Mouse (Mus musculus): Measurements from ENCODE around the gene Spib.

Gene Spib

DNA sequence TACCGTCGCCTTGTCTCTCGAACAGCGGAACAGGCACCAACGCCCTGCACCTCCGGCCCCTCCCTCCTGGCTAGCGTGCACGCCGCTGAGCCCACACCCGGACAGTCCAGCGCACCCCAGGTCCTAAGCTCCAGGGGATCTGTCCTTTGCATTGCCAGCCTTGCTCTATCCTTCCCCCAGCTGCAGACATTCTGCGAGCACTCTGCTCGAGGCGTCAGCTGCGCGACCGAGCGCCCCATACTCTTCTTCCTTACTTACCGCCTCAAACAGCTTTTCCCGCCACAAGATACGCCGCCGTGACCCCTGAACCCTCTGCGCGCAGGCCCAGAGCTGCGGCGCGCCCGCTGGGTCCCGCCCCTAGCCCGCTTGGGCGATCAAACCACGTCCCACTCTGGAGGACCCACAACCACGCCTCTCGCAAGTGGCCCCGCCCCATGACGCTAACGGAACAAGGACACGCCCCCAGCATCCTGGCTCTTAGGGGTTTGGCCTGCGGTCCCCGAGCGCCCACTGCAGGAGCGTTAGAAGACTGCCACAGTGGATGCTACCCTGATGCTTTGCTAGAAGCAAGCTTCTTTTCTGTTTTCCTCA lies 16.7 kb upstream of the Spib start, which contains the start of gene Pold1:
Gene Pold1 (minus strand): TSS at position 353 of the 591 bp plus-strand sequence.
- DNase-seq (ENCODE audit: low read depth, low spot score) = peak; percentile 98

DNA sequence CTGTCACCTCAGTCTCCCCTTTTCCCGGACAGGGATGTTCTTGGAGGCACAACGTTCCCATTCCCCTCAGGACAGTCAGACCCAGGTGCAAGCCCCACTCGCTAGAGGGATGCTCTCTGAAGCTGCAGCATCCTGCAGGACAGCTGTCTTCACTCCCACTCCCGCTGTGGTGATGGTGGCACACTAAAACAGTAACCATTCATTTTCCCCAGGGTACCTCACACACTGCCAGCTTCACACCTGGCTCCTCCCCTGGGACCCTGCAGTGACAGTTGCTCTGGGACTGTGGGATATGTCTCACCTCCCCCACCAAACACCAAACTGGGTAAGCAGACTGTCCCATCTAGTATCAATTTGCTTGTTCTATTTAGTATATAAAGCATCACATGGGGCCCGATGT lies 15.9 kb upstream of the Spib start:
- DNase-seq (ENCODE audit: low read depth, low spot score) = no peak

DNA sequence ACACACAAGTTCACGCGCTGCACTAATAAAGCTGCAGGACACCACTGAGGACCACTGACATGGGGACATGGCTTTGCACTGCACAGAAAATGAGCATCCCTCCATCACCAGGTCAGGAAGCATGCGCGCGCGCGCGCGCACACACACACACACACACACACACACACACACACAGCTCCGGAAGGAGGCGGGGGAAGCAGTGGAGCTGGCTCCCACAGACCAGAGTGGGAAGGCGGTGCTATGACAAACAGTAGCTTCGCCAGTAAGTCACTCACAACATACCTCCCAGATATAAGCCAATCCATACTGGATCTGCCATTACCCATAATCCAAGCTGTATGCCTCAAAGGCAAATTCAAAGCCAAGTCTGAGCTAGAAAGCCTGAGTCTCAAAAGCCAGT lies 15.2 kb upstream of the Spib start:
- DNase-seq (ENCODE audit: low read depth, low spot score) = no peak

DNA sequence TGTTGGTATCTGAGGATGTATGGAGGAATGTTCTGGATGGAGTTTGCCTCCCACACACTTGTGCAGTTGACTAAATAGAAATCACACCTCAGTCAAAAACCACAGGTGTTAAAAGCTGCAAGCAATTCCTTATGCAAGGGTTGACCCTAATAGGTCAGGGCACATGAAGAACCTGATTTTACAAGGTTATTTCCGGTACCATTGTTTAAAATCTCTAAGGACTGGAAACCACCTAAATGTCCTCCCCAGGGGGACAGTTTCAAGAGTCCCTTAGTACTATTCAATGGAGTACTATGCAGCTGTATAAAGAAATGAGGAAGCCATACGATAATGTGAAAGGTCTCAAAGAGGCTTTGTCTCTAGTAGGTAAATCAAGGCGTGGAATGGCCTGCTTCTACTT lies 14.4 kb upstream of the Spib start:
- no peak for DNase-seq (ENCODE audit: low read depth, low spot score)

DNA sequence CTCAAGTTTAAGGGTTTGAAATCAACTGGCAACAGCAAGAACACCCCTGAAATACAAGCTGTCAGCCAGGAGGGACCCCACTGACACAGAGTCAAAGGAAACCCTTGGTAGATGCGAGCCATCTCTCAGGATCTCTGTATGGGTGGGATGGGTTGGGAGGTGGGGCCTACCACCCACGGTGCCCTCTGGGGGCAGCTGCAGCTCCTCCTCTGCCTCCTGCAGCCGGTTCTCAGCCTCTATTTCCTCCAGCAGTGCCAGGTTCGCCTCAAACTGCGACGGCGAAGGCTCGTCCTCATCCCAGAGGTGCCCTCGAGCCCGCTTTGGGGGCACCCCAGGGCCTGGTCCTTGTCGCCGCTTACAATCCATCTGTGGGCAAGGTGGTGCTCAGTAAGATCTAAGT lies 11.2 kb upstream of the Spib start:
- no peak for DNase-seq (ENCODE audit: low read depth, low spot score)

DNA sequence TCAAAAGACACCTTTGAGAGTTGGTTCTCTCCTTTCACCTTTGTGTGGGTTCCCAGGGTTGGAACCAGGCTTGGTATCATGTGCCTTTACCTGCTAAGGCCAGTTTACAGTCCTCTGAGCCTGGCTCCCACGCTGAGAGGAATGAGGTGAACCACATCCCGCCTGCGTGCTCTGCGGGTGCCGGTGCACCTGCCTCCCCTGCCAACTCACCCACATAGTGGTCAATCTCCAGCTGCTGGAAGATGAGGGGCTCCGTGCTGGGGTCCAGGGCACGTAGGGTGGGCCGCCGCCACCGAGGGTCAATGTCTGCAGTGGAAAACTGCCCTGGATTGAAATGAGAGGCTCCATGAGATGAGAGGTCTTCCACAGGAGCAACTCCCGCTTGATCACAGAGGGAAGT lies 10.7 kb upstream of the Spib start:
- no peak for DNase-seq (ENCODE audit: low read depth, low spot score)

DNA sequence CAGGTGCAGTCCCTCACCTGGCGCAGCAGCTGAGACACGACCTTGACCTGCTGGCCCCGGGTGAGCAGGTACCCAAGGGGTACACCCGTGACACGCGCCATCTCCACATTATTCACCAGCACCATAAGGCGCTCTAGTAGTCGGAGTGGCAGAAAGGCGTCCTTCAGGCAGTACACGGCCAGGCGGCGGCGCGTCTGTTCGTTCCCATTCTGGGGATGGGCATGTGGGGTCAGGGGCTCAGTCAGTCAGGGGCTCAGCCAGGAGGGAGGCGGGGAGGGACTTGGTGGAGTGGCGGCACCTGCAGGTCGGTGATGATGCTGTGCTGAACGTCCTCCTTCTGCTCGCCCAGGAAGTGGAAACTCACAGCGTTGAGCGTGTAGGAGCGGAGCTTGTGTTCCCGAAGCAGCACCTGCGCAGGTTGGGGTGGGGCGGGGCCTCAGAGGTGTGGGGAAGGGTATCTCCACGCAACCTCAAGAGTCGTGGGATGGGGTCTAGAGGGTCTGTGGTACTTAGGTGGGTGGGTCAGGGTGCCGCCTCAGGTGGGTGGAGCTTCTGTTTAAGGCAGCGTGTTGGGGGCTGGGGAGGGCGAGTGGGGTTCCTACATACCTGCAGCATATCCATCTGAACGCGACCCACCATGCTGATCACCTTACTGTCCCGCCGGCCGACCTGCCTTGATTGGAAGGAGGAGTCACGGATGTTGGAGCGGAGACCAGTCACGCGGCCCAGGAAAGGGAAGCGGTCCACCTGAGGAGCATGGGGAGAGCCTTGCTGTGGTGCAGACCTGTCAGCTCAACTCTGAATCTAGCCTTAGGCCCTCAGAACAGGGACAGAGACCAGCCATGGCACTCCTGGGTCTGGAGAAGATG lies 7.1 kb upstream of the Spib start:
- DNase-seq (ENCODE audit: low read depth, low spot score) = no peak

DNA sequence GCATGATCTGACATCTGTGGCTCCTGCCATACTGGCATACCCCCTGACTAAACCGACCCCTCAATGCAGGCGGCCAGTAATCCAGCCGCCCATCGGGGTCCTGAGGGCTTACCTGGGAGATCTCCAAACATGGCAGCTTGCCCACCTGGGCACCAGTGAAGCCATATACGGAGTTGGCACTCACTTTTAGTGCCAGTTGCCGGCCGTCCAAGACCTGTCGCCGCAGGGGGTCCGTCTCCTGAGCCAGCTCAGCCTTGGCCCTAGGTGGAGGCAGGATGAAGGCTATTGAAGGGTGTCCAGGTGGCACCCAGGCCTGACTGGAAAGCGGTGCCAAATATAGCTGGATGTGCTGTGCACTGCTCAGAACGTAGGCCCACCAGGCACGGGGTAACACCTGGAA lies 5.6 kb upstream of the Spib start:
- DNase-seq (ENCODE audit: low read depth, low spot score) = no peak

DNA sequence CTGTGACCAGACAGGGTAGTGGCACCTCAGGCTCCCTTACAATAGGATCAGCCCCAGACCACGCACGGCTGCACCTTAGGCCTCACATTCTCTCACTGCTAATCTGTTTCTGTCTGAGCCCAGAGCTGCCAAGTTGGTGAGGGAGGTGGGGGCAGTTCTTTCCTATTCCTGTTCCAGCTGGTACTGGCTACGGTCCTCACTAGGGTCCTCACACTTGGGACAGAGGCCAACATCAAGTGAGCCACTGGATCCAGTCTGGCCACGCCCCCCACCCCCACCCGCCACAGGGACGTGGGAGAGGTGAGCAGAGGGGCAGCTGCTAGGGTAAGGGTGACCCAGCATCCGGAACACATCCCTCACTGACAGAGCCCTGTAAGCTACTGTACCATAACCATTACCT lies 5.1 kb upstream of the Spib start:
- DNase-seq (ENCODE audit: low read depth, low spot score) = no peak

DNA sequence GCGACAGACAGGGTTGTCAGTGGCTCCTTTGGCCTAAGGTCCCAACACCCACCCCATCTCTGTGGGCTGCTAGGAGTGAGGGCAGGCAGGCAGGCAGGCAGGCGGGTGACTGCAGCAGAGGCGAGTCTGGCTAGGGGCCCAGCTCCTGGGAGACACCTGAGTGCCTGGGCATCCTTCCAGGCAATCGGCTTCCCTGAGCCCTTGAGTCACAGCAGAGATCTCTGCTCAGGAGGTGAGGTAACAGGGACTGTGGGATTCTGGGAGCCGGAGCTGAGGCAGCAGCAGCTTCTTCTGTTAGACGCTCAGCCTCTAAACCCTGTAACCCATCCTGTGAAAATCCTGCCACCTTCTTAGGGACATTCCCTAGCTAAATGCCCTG lies 4.7 kb upstream of the Spib start:
- no peak for DNase-seq (ENCODE audit: low read depth, low spot score)

DNA sequence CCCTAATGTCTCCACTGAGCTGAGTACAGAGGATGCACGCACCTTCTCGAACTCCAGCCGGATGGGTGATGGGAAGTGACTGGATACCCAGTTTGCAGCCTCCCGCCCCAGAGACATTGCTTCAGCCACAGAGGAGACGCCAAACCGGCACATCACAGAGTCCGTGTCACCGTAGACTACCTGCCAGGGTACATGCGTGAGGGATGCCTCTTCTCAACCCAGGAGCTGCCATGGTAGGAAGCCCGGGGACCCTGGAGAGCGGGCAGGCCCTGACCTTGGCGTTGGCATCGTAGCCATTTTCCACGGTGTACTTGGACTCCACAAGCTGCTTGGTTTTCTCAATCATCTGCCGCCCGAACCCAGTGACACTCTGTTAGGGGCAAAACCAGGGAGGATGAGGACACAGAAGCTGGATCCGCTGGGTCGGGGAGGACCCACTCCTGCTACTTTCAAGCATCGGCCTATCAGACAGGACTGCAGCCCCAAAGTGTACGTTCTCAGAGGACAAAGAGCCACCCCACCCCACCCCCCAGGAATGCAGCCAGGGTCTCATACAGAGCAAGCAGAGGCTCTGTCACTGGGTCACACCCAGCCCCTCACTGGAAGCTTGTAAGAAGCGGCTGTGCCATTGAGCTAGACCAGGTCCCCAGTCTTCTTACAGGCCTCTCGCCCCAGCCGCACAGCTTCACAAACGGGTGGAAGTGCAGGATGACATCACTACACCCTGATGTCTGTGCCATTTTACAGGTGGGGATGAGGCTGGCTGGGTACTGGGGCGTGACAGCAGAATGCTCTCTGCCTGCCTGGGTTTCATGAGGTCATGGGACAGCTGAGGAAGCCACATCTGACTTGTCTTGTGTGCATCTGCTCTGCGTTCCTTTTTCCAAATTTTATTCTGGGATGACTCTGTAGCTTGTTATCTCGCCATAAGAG lies 4.1 kb upstream of the Spib start:
- DNase-seq (ENCODE audit: low read depth, low spot score) = no peak

DNA sequence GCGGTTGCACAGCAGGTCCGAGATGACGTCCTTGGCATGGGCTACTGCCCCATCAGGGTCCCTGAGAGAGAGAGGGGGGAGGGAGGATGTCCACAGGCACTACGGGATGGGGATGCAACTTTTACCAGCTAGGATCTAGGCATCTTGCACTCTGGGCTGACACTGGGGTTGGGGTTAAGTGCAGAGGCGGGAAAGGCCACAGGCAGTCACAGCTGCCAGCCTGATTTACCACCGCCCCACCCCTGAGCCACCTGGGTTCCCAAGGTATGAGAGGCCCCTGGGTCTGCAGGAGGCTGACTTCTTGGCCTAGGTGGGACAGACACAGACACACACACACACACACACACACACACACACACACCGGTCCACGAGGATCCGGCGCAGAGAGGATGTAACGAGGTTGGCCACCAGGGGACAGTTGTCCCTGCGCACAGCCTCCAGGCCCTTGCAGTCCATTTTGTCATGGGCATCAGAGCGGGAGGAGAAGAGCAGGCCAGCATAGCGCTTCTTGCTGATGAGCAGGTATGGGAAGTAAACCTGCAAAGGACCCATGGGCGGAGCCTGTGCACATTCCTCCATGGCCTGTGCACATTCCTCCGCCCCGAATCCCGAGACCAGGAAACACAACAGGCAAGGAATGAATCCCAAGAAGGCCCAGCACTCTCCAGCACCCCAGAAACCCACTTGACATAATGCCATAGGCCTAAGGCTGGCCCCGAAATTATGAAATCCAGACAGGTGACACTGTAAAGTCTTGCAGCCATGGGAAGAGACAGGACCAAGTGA lies 3.0 kb upstream of the Spib start:
- DNase-seq (ENCODE audit: low read depth, low spot score) = no peak

DNA sequence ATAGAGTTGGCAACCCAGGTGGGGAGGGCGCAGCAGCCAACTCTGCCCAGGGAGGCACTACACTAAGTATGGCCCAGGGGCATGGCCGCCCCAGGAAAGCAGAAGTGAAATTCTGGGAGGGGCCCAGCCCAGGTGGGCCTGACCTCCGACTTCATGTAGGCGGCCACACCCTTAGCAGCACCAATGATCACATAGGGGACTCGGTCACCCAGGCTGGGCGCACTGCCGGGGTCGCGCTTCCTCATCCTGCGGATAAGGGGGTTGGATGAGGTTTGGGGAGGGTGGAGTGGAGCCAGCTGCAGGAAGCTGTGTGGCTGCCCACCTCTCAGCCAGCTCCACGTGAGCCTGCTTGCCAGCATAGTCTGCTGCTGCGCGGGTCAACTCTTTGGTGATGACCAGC lies 2.4 kb upstream of the Spib start:
- DNase-seq (ENCODE audit: low read depth, low spot score) = no peak

DNA sequence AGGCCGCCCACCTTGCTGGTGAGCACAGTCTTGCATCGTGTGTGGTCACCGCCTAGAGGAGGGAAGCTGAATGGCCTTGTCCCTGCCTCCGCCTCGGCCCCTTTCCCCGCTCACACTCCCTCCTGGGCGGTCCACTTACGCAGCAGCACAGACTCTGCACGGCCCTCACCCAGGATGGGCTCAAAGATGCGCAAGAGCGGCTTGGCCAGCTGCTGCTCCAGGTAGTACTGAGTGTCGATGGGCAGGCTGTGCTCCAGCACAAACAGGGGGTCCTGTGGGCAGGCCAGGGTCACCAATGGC lies 1.8 kb upstream of the Spib start:
- no peak for DNase-seq (ENCODE audit: low read depth, low spot score)

DNA sequence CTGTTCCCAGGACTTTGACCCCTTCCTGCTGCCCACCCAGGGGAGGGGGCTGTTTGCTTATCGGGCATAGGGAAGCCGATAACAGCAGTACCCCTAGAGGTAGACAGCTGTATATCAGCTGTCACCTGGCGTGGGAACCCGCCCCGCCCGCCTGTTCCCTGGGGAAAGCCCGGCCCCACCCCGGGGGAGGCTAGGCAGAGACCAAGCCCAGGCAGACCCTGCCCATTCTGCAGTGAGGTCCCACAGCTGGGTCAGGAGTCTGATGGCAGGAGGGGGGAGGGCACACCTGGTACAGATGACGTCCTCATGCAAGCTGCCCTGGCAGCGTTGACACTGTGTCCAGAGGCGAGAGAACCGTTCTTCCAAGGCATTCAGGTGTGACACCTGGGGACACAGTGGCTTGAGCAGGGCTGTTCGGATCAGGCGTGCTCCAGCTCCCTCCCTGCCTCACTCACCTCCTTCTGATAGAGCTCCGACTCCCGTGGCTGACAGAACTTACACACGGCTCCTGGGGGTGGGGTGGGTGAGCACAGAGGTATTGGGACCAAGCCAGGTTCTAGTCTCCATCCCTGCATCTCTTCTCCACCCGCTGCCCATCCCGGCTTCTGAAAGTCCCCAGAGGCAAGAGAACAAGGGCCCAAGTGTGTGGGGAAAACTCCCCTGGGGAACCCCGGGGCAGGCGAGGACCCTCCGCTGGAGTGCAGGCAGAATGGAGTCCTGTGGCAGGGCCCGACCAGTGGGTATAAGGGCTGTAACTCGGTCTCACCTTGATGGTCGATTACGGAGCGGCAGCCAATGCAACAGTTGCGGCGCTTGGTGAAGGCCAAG lies 1.3 kb upstream of the Spib start:
- no peak for DNase-seq (ENCODE audit: low read depth, low spot score)

DNA sequence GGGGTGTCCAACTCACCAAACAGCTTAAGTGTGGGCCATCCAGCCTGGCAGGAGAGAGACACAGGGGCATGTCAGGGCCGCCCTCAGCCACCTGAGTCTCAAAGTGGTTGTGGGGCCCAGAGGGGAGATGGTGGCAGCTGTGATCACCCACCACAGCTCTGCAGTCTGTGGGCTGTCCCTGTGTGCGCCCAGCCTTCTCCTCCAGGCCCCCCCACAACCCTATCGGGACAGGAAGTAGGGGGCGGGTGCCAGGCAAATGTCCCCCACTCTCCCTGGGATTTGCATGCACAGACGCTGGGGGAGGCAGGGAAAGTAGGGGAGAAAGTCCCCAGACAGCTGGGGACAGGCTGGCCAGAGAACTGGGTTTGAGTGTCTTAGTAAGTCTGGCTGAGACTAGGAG lies 664 bp downstream of the Spib start:
- no peak for DNase-seq (ENCODE audit: low read depth, low spot score)

DNA sequence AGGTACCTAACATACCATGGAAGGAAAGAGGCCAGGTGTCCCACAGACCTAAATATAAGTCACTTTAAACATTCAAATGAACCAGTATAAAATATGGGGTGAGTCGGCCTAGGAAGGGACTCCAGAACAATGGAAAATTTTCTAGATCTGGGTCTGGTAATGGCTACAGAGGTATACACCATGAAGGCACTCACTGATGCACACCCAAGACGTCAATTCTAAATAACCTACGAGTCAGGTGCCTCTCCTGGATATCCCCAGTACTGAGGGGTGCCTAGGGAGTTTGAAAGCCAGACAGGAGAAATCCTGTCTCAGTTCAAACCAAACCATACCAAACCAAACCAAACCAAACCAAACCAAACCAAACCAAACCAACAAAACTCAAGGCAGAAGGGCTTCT lies 1.4 kb downstream of the Spib start:
- no peak for DNase-seq (ENCODE audit: low read depth, low spot score)

DNA sequence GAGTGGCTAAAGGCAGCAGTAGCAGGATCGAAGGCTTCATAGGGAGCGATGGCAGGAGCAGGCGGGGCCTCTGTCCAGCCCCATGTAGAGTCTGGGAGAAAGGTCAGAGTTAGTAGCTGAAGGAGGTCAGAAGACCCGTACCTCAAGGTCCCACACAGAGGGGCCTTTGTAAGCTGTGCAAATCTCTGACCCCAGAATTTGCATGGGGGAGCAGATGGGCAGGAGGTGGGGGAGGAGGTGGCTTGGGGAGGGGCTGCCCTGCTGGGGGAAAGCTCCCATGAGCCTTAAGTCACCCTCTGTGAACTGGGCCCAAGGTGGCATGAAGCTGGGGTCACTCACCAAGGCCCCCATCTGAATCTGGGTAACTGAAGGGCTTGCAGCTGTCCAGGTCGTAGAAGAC lies 2.4 kb downstream of the Spib start:
- no peak for DNase-seq (ENCODE audit: low read depth, low spot score)

DNA sequence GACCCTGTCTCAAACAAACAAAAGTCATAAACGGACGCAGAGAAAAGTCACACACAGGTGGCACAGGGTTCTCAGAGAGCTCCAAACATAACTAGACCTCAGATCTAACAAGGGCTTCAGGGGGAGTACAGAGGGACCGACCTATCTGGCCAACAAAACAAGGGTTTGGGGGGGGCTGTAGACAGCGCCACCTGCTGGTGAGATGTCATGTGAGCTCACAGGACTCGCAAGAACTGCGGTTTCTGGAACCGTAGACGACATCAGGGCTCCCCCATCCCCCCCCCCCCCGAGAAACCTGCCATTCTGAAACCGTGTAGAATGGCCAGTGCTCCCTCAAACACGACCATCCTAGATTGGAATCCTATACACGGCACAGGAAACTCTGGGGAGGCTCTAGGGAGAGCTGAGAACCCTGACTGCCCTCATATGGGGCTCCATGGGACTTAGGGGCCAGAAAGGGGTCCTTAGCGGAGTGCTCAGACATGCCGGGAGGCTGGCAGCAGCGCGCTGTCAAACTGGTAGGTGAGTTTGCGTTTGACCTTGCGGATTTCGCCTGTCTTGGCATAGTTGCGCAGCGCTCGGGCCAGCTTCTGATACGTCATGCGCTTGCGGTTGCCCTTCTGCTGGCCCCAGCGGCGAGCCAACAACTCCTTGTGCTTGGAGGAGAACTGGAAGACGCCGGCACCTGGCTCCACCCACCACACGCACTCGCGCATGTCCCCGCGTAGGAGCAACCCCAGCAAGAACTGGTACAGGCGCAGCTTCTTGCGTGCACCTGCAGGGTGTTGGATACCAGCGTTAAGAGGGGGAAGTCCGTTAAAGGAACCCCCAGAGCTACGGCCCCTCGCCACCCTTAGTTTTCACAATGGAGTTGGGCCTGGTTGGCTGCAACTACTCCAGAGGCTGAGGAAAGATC lies 4.1 kb downstream of the Spib start:
- DNase-seq (ENCODE audit: low read depth, low spot score) = peak; percentile 94

All from skeletal muscle tissue, adult 2 months (tissue).